Mouse (Mus musculus) midbrain, embryonic 14.5 days (tissue): ENCODE data around the gene 3300002I08Rik. TPM values are rescaled to one million over a fixed set of nuclear protein-coding genes. Genes with fewer than 3 reads are reported as not detected.
"Not testable (repeated sequence)": the region's sequence is repeated elsewhere in the genome, so short reads cannot be mapped to it uniquely, and the experiment has no call there.

Source experiments
- ATAC-seq: fragments of 200-750 bp; cut with Nextera tagmentation; 2 replicates; pipeline ENCODE4 v1.8.0; 2017; ENCODE audit warnings: moderate number of reproducible peaks, moderate library complexity; ENCODE audit not compliant: low FRiP score, low TSS enrichment
- DNase-seq: peaks from one replicate; pipeline ENCODE4 v3.0.0-alpha.2; 2015
- H3K27ac ChIP-seq: fragments of 300-500 bp; sonication (generic); replicated peaks from 2 replicates; pipeline ENCODE4 v1.5.1; 2014; ENCODE audit warnings: mild to moderate bottlenecking, low read depth, low read length, moderate library complexity
- H3K27me3 ChIP-seq: fragments of 300-500 bp; sonication (generic); 2 replicates; pipeline ENCODE4 v1.6.1; 2014; ENCODE audit warnings: low read length, control low read depth, mixed read lengths; ENCODE audit not compliant: control insufficient read depth, insufficient read depth
- H3K36me3 ChIP-seq: fragments of 300-500 bp; sonication (generic); 2 replicates; pipeline ENCODE4 v1.6.1; 2014; ENCODE audit warnings: low read length, control low read depth; ENCODE audit not compliant: control insufficient read depth, insufficient read depth
- H3K4me1 ChIP-seq: fragments of 300-500 bp; sonication (generic); 2 replicates; pipeline ENCODE4 v1.6.1; 2014; ENCODE audit warnings: mild to moderate bottlenecking, antibody characterized with exemption, low read length, control low read depth; ENCODE audit not compliant: control insufficient read depth, insufficient read depth
- H3K4me2 ChIP-seq: fragments of 300-500 bp; sonication (generic); 2 replicates; pipeline ENCODE4 v1.6.1; 2014; ENCODE audit warnings: mild to moderate bottlenecking, low read length, moderate library complexity
- H3K4me3 ChIP-seq: fragments of 300-500 bp; sonication (generic); replicated peaks from 2 replicates; pipeline ENCODE4 v1.5.1; 2014; ENCODE audit warnings: low read depth, low read length
- H3K9ac ChIP-seq: fragments of 300-500 bp; sonication (generic); replicated peaks from 2 replicates; pipeline ENCODE4 v1.6.1; 2014; ENCODE audit warnings: mild to moderate bottlenecking, low read length, moderate library complexity
- H3K9me3 ChIP-seq: fragments of 300-500 bp; sonication (generic); 2 replicates; pipeline ENCODE4 v1.6.1; 2016; ENCODE audit warnings: low read length, control low read depth, mixed read lengths; ENCODE audit not compliant: control insufficient read depth
- WGBS: fragments of 180-500 bp; shearing (Covaris S2); extraction: QIAGEN DNeasy Blood & Tissue Kit; methylation state at CpG from one replicate; pipeline ENCODE4 v1.1.7; 2014; 5-methylcytosine and 5-hydroxymethylcytosine counted together
- polyA plus RNA-seq: library from polyadenylated mRNA; unstranded; fragments of >200 nt; fragmentation: Nextera tagmentation; extraction: Ambion mirVana; gene quantifications from 2 replicates; pipeline ENCODE4 v1.2.1, GENCODE M21; 2014

3300002I08Rik gene
- polyA plus RNA-seq, 1 experiment from 2014 or later, result 14.8 TPM

- H3K27me3 ChIP-seq, H3K9me3 ChIP-seq, H3K4me1 ChIP-seq, H3K36me3 ChIP-seq, H3K27ac ChIP-seq: not testable (repeated sequence)
- peak overlapping the region; percentile 39 for H3K9ac ChIP-seq
- peak overlapping the region; percentile 48 for H3K4me3 ChIP-seq
- peak; percentile 94 for ATAC-seq
- H3K4me2 ChIP-seq, result peak overlapping the region; percentile 59
- peak; percentile 88 for DNase-seq
- WGBS, result 17% methylated on average over 17 of the region's 19 CpGs
Observed at GRCm38 (mm10) chr2:150310952-150311884, 51.3 kb downstream of the 3300002I08Rik start.

- H3K27me3 ChIP-seq, result no peaks in the 10 kb centered on the region
- no peaks in the 10 kb centered on the region for H3K9me3 ChIP-seq
- 89% methylated on average over 10 of the region's 10 CpGs for WGBS
- no peak overlapping the region for H3K27ac ChIP-seq
- no peak overlapping the region for H3K4me3 ChIP-seq
- DNase-seq (no peak), ATAC-seq (no peak)
- H3K4me2 ChIP-seq, result no peak overlapping the region
- 0 out of 2 replicates have a peak, but pooled peaks cover 2% of the 10 kb centered on the region for H3K4me1 ChIP-seq
- H3K36me3 ChIP-seq, result no peaks in the 10 kb centered on the region
- no peak overlapping the region for H3K9ac ChIP-seq
Observed at GRCm38 (mm10) chr2:150307183-150307773, 55.3 kb downstream of the 3300002I08Rik start.

GRCm38 (mm10) chr2:150299096-150299495, 63.5 kb downstream of the 3300002I08Rik start:
- no peak for ATAC-seq

GRCm38 (mm10) chr2:150293669-150294068, 68.9 kb downstream of the 3300002I08Rik start:
- DNase-seq (no peak), ATAC-seq (no peak)
- no peaks in the 10 kb centered on the region for H3K9me3 ChIP-seq
- no peak overlapping the region for H3K4me3 ChIP-seq
- H3K36me3 ChIP-seq, result no peaks in the 10 kb centered on the region
- H3K9ac ChIP-seq, result no peak overlapping the region
- no peak overlapping the region for H3K27ac ChIP-seq
- H3K4me2 ChIP-seq, result no peak overlapping the region
- 90% methylated on average over 6 of the region's 6 CpGs for WGBS
- H3K4me1 ChIP-seq, result no peaks in the 10 kb centered on the region
- H3K27me3 ChIP-seq, result no peaks in the 10 kb centered on the region

More at GRCm38 (mm10) chr2:150299096-150299495, 63.5 kb downstream of the 3300002I08Rik start:
- no peak overlapping the region for H3K9ac ChIP-seq
- H3K9me3 ChIP-seq, result no peaks in the 10 kb centered on the region
- no peak for DNase-seq
- H3K4me3 ChIP-seq, result no peak overlapping the region
- H3K36me3 ChIP-seq, result no peaks in the 10 kb centered on the region
- no peak overlapping the region for H3K27ac ChIP-seq
- no peaks in the 10 kb centered on the region for H3K4me1 ChIP-seq
- H3K27me3 ChIP-seq, result no peaks in the 10 kb centered on the region
- 59% methylated on average over 1 of the region's 1 CpGs for WGBS
- no peak overlapping the region for H3K4me2 ChIP-seq

Other genes with a start within 250 kb of the 3300002I08Rik start
- gene Zfp120, start 226.1 kb downstream of the 3300002I08Rik start, polyA plus RNA-seq, result 13.2 and 15.8 TPM in 2 replicates
- gene Gm10770, start 183.1 kb downstream of the 3300002I08Rik start, polyA plus RNA-seq, result not detected in 2 replicates
- gene Gm14139, start 181.0 kb downstream of the 3300002I08Rik start, polyA plus RNA-seq, result not detected in 2 replicates
- 11.3 and 12.3 TPM in 2 replicates for gene Zfp937, start 144.7 kb downstream of the 3300002I08Rik start, polyA plus RNA-seq
- gene Gm21994, start 107.2 kb downstream of the 3300002I08Rik start, polyA plus RNA-seq, result 1.8 and 2.8 TPM in 2 replicates
- 0.12 TPM in 1 of 2 replicates, not detected in the other for gene Gm14124, start 105.2 kb downstream of the 3300002I08Rik start, polyA plus RNA-seq
- gene Gm10130, start 39.1 kb downstream of the 3300002I08Rik start, polyA plus RNA-seq, result 0.95 and 0.98 TPM in 2 replicates
- gene Zfp442, start 88.7 kb upstream of the 3300002I08Rik start, polyA plus RNA-seq, result 8.0 and 9.9 TPM in 2 replicates
- 0.08 TPM in 1 of 2 replicates, not detected in the other for gene Zfp345, start 122.3 kb upstream of the 3300002I08Rik start, polyA plus RNA-seq
- gene Cst7, start 207.7 kb upstream of the 3300002I08Rik start, polyA plus RNA-seq, result 0.30 and 0.58 TPM in 2 replicates
- gene Apmap, start 245.8 kb upstream of the 3300002I08Rik start, polyA plus RNA-seq, result 33.4 and 42.5 TPM in 2 replicates